Mouse (Mus musculus) stomach, embryonic 14.5 days (tissue): Measurements from ENCODE around the gene Cdkn2c. TPM values are rescaled to one million over a fixed set of nuclear protein-coding genes. Genes with fewer than 3 reads are reported as not detected.

ENCODE experiments used
- ATAC-seq: fragments of 200-750 bp; cut with Nextera tagmentation; 2 replicates; pipeline ENCODE4 v1.8.0; 2017; ENCODE audit warnings: low read depth, moderate TSS enrichment; ENCODE audit not compliant: insufficient number of reproducible peaks, insufficient read depth, low FRiP score
- H3K27ac ChIP-seq: fragments of 300-500 bp; sonication (generic); 2 replicates; pipeline ENCODE4 v1.5.1; 2014; ENCODE audit warnings: mild to moderate bottlenecking, low read length, moderate library complexity, mixed read lengths
- H3K27me3 ChIP-seq: fragments of 300-500 bp; sonication (generic); 2 replicates; pipeline ENCODE4 v1.6.1; 2014; ENCODE audit warnings: low read length, control low read depth, mixed read lengths; ENCODE audit not compliant: control insufficient read depth, insufficient read depth
- H3K36me3 ChIP-seq: fragments of 300-500 bp; sonication (generic); 2 replicates; pipeline ENCODE4 v1.6.1; 2014; ENCODE audit warnings: mild to moderate bottlenecking, control low read depth, low read length, moderate library complexity, mixed read lengths; ENCODE audit not compliant: control insufficient read depth, insufficient read depth
- H3K4me1 ChIP-seq: fragments of 300-500 bp; sonication (generic); 2 replicates; pipeline ENCODE4 v1.6.1; 2014; ENCODE audit warnings: low read length, control low read depth, mixed read lengths; ENCODE audit not compliant: control insufficient read depth, insufficient read depth
- H3K4me2 ChIP-seq: fragments of 300-500 bp; sonication (generic); replicated peaks from 2 replicates; pipeline ENCODE4 v1.6.1; 2014; ENCODE audit warnings: low read depth, low read length, control low read depth
- H3K4me3 ChIP-seq: fragments of 300-500 bp; sonication (generic); 2 replicates; pipeline ENCODE4 v1.5.1; 2014; ENCODE audit warnings: low read depth, low read length, control low read depth
- H3K9ac ChIP-seq: fragments of 300-500 bp; sonication (generic); replicated peaks from 2 replicates; pipeline ENCODE4 v1.6.1; 2014; ENCODE audit warnings: low read depth, mild to moderate bottlenecking, control low read depth, low read length, moderate library complexity, mixed read lengths
- H3K9me3 ChIP-seq: fragments of 300-500 bp; sonication (generic); 2 replicates; pipeline ENCODE4 v1.6.1; 2016; ENCODE audit warnings: low read depth, low read length, control low read depth; ENCODE audit not compliant: control insufficient read depth
- WGBS: fragments of 180-500 bp; shearing (Covaris S2); extraction: QIAGEN DNeasy Blood & Tissue Kit; methylation state at CpG from one replicate; pipeline ENCODE4 v1.1.7; 2014; 5-methylcytosine and 5-hydroxymethylcytosine counted together
- polyA plus RNA-seq: library from polyadenylated mRNA; unstranded; fragments of >200 nt; fragmentation: Nextera tagmentation; extraction: Ambion mirVana; gene quantifications from 2 replicates; pipeline ENCODE4 v1.2.1, GENCODE M21; 2014

Cdkn2c gene
- polyA plus RNA-seq, 1 experiment from 2014 or later: 7.0 TPM

DNA sequence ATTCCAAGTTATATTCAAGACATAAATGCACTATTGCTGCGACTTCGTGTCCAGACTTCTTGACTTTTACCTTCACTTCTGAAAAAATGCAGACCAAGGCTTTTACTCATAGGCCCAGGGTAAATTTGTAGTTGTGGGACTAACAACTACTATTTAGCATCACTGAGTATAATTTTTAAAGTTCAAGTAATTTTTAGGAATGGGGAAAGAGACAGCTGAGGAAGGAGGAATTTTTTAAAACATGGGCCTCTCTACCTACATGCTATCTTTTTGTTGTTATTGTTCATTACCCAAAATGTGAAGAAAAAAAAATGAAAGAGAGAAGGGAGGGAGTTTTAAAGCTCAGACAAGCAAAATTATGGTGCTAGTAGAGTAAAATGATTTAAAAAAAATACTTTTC lies 12.3 kb downstream of the Cdkn2c start:
- H3K36me3 ChIP-seq: no peaks in the 10 kb centered on the region
- ATAC-seq: no peak

DNA sequence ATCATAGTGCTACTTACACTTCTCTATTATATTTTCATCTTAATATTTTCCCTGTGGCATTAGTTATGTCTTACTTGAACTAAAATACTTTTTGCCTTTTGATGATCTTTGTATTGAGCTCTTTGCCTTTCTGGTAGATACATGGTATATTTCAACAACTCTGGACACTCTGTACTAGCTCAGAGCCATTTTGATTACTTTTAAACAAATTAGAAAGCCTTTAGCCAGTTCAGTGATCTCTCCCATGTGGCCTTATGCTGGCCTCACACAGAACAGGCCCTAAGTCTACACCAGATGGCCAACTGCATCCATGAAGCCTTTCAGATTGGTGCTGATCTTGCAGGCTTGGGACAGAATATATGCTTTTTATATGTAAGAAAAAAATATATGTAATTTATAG lies 13.7 kb downstream of the Cdkn2c start:
- Histone ChIP-seq H3K4me3 (no peak overlapping the region), H3K4me1 (peaks cover 9% of the 10 kb centered on the region), H3K36me3 (no peaks in the 10 kb centered on the region), H3K27ac (no peak overlapping the region), H3K27me3 (peaks cover 21% of the 10 kb centered on the region), H3K4me2 (no peak overlapping the region), H3K9me3 (no peaks in the 10 kb centered on the region), H3K9ac (no peak overlapping the region)
- no peak for ATAC-seq

More for the DNA sequence above, 12.3 kb downstream of the Cdkn2c start:
- no peak overlapping the region for H3K4me2 ChIP-seq
- H3K4me3 ChIP-seq: no peak overlapping the region
- H3K27me3 ChIP-seq: peaks cover 25% of the 10 kb centered on the region
- no peak overlapping the region for H3K9ac ChIP-seq
- no peaks in the 10 kb centered on the region for H3K9me3 ChIP-seq
- H3K4me1 ChIP-seq: peaks cover 9% of the 10 kb centered on the region
- WGBS: 43% methylated on average over 2 of the region's 2 CpGs
- H3K27ac ChIP-seq: no peak overlapping the region

DNA sequence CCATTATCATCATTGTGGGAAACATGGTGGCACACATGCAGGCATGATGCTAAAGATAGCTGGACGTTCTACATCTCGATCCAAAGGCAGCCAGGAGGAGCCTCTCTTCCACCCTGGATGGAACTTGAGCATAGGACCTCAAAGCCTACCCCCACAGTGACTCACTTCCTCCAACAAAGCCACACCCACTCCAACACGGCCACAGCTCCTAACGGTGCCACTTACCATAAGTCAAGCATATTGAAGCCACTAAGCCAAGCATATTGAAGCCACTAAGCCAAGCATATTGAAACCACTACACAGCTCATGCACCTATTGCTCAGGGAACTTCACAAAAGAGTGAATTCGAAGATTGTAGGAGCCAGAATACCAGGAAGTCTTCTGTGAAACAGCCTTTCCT lies 17.7 kb downstream of the Cdkn2c start:
- no peak for ATAC-seq
- Histone ChIP-seq H3K9ac (no peak overlapping the region), H3K4me3 (no peak overlapping the region), H3K36me3 (no peaks in the 10 kb centered on the region), H3K9me3 (no peaks in the 10 kb centered on the region), H3K27ac (no peak overlapping the region), H3K4me1 (no peaks in the 10 kb centered on the region), H3K4me2 (no peak overlapping the region), H3K27me3 (peaks cover 9% of the 10 kb centered on the region; the same call in 1 of the 2 replicates)
- 76% methylated on average over 5 of the region's 5 CpGs for WGBS

DNA sequence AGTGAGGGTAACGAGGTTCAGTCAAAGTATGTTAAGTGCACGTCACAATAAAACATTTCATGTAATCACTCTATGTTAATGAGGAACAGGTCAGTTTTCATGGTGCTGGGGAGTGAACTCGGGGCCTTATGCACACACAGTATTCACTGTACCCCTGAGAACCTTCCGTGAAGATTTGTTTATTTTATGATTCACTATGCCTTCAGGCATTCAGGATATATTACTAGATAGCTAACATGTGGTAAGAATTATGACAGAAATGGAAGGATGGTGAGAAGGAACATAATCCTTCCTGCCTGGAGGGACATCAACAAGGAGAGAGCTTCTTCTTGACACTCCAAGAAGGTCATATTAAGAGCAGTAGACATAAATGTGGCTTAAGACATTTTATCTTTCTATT lies 19.7 kb downstream of the Cdkn2c start:
- H3K4me2 ChIP-seq: no peak overlapping the region
- H3K4me3 ChIP-seq: no peak overlapping the region
- peaks cover 5% of the 10 kb centered on the region; the same call in 1 of the 2 replicates for H3K27me3 ChIP-seq
- ATAC-seq: no peak
- 56% methylated on average over 4 of the region's 4 CpGs for WGBS
- no peaks in the 10 kb centered on the region for H3K4me1 ChIP-seq
- H3K36me3 ChIP-seq: no peaks in the 10 kb centered on the region
- no peak overlapping the region for H3K9ac ChIP-seq
- no peak overlapping the region for H3K27ac ChIP-seq
- no peaks in the 10 kb centered on the region for H3K9me3 ChIP-seq

DNA sequence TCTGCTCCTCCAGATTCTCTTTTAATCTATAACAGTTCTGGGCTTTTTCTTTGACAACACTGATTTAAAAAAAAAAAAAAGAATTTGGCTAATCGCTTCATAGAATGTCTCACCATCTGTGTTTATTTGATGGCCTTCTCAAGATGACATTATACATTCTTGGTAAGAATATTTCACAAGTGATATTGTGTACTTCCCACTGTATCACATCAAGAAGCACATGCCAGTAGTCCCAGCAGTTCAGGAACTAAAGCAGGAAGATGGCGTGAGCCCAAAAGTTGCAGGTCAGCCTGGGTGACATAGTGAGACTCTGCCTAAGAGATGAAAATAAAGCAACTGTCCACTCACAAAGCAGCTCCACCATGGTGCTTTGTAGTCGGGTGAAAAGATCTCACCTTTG lies 25.5 kb downstream of the Cdkn2c start:
- no peak overlapping the region for H3K9ac ChIP-seq
- H3K9me3 ChIP-seq: no peaks in the 10 kb centered on the region
- H3K4me3 ChIP-seq: no peak overlapping the region
- H3K36me3 ChIP-seq: no peaks in the 10 kb centered on the region
- 68% methylated on average over 3 of the region's 3 CpGs for WGBS
- no peaks in the 10 kb centered on the region for H3K27me3 ChIP-seq
- H3K4me1 ChIP-seq: no peaks in the 10 kb centered on the region
- no peak overlapping the region for H3K4me2 ChIP-seq
- no peak overlapping the region for H3K27ac ChIP-seq
- no peak for ATAC-seq

DNA sequence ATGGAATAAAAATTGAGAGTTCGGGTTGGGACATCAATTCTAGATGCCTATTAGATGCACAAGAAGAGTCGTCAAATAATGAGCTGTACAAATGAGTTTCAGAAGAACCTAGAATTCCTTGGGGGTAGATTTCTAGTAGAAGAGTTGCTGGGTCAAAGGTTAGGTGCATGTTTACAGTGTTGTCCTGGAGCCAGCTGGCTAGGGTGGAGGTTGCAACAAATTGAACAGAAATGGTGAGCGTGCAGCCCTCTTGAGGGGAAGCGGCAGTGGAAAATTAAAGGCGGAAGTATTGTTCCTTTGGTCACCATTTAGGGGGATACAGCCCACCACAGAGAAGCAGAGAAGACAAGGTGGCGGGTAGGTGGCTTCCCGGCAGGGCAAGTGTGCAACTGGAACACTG lies 26.8 kb downstream of the Cdkn2c start:
- H3K36me3 ChIP-seq: no peaks in the 10 kb centered on the region
- H3K9ac ChIP-seq: no peak overlapping the region
- no peak overlapping the region for H3K27ac ChIP-seq
- no peak overlapping the region for H3K4me2 ChIP-seq
- H3K4me1 ChIP-seq: no peaks in the 10 kb centered on the region
- no peak for ATAC-seq
- H3K9me3 ChIP-seq: no peaks in the 10 kb centered on the region
- 82% methylated on average over 7 of the region's 7 CpGs for WGBS
- no peaks in the 10 kb centered on the region for H3K27me3 ChIP-seq
- H3K4me3 ChIP-seq: no peak overlapping the region

DNA sequence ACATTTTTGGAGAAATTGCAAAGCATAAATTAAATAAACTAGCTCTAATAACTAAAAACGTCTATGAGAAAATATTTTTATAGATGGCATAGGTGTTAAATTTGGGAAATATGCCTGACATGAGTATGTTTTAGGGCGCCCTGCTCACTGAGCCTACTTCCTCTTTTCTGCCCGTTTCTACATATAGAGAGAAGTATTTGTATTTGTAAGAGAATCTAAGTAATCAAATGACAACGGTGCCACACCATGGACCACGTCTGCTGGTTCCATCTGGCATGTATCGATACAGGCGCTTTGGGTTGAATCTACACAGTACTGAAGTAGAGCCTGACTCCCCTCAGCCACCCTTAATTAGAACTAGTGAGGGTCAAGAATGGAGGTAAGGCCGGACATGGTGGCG lies 27.6 kb downstream of the Cdkn2c start:
- Histone ChIP-seq H3K9ac (no peak overlapping the region), H3K36me3 (no peaks in the 10 kb centered on the region), H3K4me3 (no peak overlapping the region), H3K27me3 (no peaks in the 10 kb centered on the region), H3K9me3 (no peaks in the 10 kb centered on the region), H3K4me1 (no peaks in the 10 kb centered on the region), H3K4me2 (no peak overlapping the region), H3K27ac (no peak overlapping the region)
- WGBS: 86% methylated on average over 9 of the region's 9 CpGs
- ATAC-seq: no peak

DNA sequence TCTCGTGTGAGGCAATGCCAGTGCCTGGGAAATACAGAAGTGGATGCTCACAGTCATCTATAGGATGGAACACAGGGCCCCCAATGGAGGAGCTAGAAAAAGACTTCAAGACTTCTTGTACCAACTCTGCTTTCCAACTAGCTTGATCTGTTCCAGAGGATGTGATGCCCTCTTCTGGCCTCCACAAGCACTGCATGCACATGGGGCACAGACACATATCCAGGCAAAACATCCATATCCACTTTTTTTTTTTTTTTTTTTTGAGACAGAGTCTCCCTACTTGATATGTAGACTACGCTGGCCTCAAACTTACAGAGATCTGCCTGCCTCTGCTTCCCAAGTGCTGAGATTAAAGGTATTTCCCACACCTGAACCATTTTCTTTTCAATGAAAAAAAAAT lies 32.0 kb downstream of the Cdkn2c start:
- no peaks in the 10 kb centered on the region for H3K4me1 ChIP-seq
- H3K27me3 ChIP-seq: no peaks in the 10 kb centered on the region
- H3K36me3 ChIP-seq: no peaks in the 10 kb centered on the region
- H3K9me3 ChIP-seq: no peaks in the 10 kb centered on the region
- H3K9ac ChIP-seq: no peak overlapping the region
- no peak overlapping the region for H3K4me2 ChIP-seq
- H3K27ac ChIP-seq: no peak overlapping the region
- 98% methylated on average over 2 of the region's 2 CpGs for WGBS
- no peak overlapping the region for H3K4me3 ChIP-seq
- no peak for ATAC-seq

DNA sequence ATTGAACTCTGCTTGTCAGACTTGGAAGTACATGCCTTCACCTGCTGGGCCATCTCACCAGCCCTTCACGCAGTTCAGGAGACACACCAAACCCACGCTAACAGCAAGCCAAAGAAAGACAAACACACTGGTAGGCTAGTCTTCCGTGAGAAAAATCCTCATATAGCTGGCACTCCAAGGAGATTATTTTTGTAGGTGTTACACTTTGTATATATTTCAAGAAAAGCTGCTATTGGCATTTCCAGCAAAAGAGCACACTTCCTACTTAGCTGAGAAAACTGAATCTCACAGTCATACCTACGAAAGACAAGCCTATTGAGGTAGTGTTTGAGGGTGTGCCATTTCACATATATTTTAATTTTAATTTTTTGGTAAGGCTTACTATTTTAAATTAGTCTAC lies 36.0 kb downstream of the Cdkn2c start:
- no peaks in the 10 kb centered on the region for H3K36me3 ChIP-seq
- no peaks in the 10 kb centered on the region for H3K9me3 ChIP-seq
- no peak overlapping the region for H3K9ac ChIP-seq
- no peak overlapping the region for H3K27ac ChIP-seq
- no peak overlapping the region for H3K4me3 ChIP-seq
- no peaks in the 10 kb centered on the region for H3K27me3 ChIP-seq
- 76% methylated on average over 4 of the region's 4 CpGs for WGBS
- H3K4me2 ChIP-seq: no peak overlapping the region
- H3K4me1 ChIP-seq: no peaks in the 10 kb centered on the region
- ATAC-seq: no peak
